Mouse (Mus musculus) hindbrain, embryonic 11.5 days (tissue): ENCODE data around the gene Olfr1414. TPM values are rescaled to one million over a fixed set of nuclear protein-coding genes. Genes with fewer than 3 reads are reported as not detected.

Source experiments
- ATAC-seq: fragments of 200-750 bp; cut with Nextera tagmentation; 2 replicates; pipeline ENCODE4 v1.8.0; 2017; ENCODE audit warnings: mild to moderate bottlenecking, moderate TSS enrichment, moderate library complexity; ENCODE audit not compliant: low FRiP score
- DNase-seq: peaks from one replicate; pipeline ENCODE4 v3.0.0-alpha.2; 2015; ENCODE audit warnings: low spot score
- H3K27ac ChIP-seq: fragments of 300-500 bp; sonication (generic); 2 replicates; pipeline ENCODE4 v1.5.1; 2014; ENCODE audit warnings: mild to moderate bottlenecking, low read depth, low read length
- H3K27me3 ChIP-seq: fragments of 300-500 bp; sonication (generic); 2 replicates; pipeline ENCODE4 v1.6.1; 2014; ENCODE audit warnings: mild to moderate bottlenecking, low read length, moderate library complexity, mixed read lengths; ENCODE audit not compliant: control insufficient read depth, insufficient read depth
- H3K36me3 ChIP-seq: fragments of 300-500 bp; sonication (generic); 2 replicates; pipeline ENCODE4 v1.6.1; 2014; ENCODE audit warnings: mild to moderate bottlenecking, low read length, moderate library complexity, mixed read lengths; ENCODE audit not compliant: control insufficient read depth, insufficient read depth
- H3K4me1 ChIP-seq: fragments of 300-500 bp; sonication (generic); replicated peaks from 2 replicates; pipeline ENCODE4 v1.6.1; 2014; ENCODE audit warnings: low read length, mixed read lengths; ENCODE audit not compliant: control insufficient read depth, insufficient read depth
- H3K4me2 ChIP-seq: fragments of 300-500 bp; sonication (generic); replicated peaks from 2 replicates; pipeline ENCODE4 v1.6.1; 2014; ENCODE audit warnings: mild to moderate bottlenecking, low read depth, low read length
- H3K4me3 ChIP-seq: fragments of 300-500 bp; sonication (generic); 2 replicates; pipeline ENCODE4 v1.5.1; 2014; ENCODE audit warnings: low read depth, low read length
- H3K9ac ChIP-seq: fragments of 300-500 bp; sonication (generic); 2 replicates; pipeline ENCODE4 v1.6.1; 2014; ENCODE audit warnings: low read depth, low read length
- H3K9me3 ChIP-seq: fragments of 300-500 bp; sonication (generic); 2 replicates; pipeline ENCODE4 v1.6.1; 2016; ENCODE audit warnings: low read length; ENCODE audit not compliant: control insufficient read depth
- WGBS: fragments of 180-500 bp; shearing (Covaris S2); extraction: QIAGEN DNeasy Blood & Tissue Kit; methylation state at CpG from one replicate; pipeline ENCODE4 v1.1.7; 2014; 5-methylcytosine and 5-hydroxymethylcytosine counted together
- polyA plus RNA-seq: library from polyadenylated mRNA; unstranded; fragments of >200 nt; fragmentation: Nextera tagmentation; extraction: Ambion mirVana; gene quantifications from 2 replicates; pipeline ENCODE4 v1.2.1, GENCODE M21; 2014

Olfr1414 gene
- polyA plus RNA-seq, 1 experiment from 2014 or later, result not detected

DNA sequence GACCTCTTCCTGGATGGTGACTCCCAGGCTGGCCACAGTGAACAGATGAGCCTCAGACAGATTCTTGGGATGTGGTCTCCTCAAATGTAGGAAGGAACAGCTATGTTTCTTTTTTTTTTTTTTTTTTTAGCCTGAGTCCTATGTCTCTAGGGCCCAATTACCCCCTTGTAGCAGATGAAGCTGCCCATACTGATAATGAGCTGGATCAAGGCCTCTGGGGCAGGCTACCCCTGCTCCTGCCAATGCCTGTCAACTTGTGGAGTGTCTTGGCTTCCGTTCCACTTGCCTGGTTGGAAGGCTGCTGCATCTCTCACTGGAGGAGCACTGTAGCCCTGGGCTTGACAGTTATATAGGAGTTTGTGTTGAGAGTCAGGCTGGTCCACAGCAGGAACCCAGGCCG lies 22.5 kb downstream of the Olfr1414 start, which contains the start of gene Olfr1415:
Gene Olfr1415, minus strand, starts transcription at position 101 of the 400 bp plus-strand sequence.
- ATAC-seq, result no peak
- H3K9ac ChIP-seq, result no peak within 1 kb of the TSS
- no peak within 1 kb of the TSS for H3K4me3 ChIP-seq
- H3K4me2 ChIP-seq, result no peak within 1 kb of the TSS
- no peak for DNase-seq
- WGBS, result 77% methylated on average over 2 of the region's 2 CpGs
- no peaks in the 10 kb centered on the region for H3K36me3 ChIP-seq
- H3K4me1 ChIP-seq, result no peaks in the 10 kb centered on the region
- no peaks in the 10 kb centered on the region for H3K27me3 ChIP-seq
- H3K9me3 ChIP-seq, result no peaks in the 10 kb centered on the region
- H3K27ac ChIP-seq, result no peak within 1 kb of the TSS

DNA sequence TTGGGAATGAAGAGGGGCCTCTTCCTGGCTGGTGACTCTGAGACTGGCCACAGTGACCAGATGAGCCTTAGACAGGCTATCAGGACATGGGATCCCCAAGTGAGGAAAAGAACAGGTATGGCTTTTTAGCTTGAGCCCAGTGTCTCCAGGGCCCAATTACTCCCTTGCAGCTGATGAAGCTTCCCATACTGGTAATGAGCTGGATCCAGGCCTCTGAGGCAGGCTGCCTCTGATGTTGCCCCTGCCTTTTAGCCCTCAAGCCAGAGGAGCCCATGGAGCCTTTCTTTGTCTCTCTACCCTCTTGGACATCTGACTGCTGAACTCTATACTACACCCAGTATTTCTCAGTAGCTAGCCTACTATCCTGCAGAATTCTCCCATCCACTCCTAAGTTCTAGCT lies 33.4 kb downstream of the Olfr1414 start, which contains the start of gene Olfr1416:
Gene Olfr1416, minus strand, starts transcription at position 101 of the 400 bp plus-strand sequence.
- no peak for ATAC-seq
- H3K9ac ChIP-seq, result no peak within 1 kb of the TSS
- no peaks in the 10 kb centered on the region for H3K27me3 ChIP-seq
- no peak within 1 kb of the TSS for H3K4me3 ChIP-seq
- no peak for DNase-seq
- H3K9me3 ChIP-seq, result no peaks in the 10 kb centered on the region
- H3K4me2 ChIP-seq, result no peak within 1 kb of the TSS
- no peaks in the 10 kb centered on the region for H3K36me3 ChIP-seq
- H3K4me1 ChIP-seq, result no peaks in the 10 kb centered on the region
- H3K27ac ChIP-seq, result no peak within 1 kb of the TSS

- no peaks in the 10 kb centered on the region for H3K9me3 ChIP-seq
- peak overlapping the region; percentile 64 for H3K9ac ChIP-seq
- H3K27ac ChIP-seq, result no peak overlapping the region
- ATAC-seq (no peak; the same call in none of the 2 replicates), DNase-seq (no peak)
- 0 out of 2 replicates have a peak, but pooled peaks cover 2% of the 10 kb centered on the region for H3K4me1 ChIP-seq
- peak overlapping the region; percentile 92 for H3K4me3 ChIP-seq
- H3K36me3 ChIP-seq, result 0 out of 2 replicates have a peak, but pooled peaks cover 4% of the 10 kb centered on the region
- peak overlapping the region; percentile 85 for H3K4me2 ChIP-seq
- no peaks in the 10 kb centered on the region for H3K27me3 ChIP-seq
- 5% methylated on average over 10 of the region's 10 CpGs for WGBS
Observed at GRCm38 (mm10) chr1:92474066-92474578, 44.3 kb downstream of the Olfr1414 start.

DNA sequence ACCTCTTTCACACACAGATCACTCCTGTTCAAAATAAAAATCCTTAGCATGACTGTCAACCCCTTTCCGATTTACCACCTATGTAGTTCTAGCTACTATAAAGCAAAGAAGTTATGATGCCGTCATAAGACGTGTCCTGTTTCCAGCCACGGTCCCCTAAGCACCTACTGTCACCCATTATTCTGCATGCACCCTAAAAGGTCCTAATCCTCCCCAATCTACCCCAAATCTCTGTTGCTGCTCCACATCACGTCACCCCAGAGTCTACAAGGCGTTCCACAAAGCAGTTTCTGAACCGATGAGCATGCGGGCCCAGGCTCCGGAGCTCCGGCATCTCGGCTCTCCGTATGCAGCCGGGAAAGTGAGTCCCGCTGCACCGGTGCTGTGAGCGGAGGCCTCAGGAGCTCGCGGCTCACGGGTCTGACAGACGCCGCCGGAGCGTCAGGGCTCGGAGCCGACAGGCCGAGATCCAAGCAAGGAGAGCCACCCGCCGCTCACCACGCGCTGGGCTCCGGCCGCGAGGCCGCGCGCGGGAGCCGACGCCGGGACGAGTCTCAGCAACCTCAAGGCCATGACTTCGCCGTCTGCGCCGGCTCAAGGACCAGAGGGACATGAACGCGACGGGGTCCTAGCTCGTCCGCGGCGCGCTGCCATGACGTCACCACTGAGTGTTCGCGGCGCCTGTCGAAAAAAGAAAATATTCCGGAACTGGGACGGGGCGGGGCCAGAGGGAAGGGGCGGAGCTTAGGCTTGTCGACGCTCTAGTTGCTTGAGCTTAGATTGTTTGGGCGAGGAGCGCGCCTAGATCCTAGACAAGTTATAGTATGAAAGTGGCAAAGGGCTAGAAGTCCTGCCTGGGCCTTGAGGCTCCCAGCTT lies 45.1 kb downstream of the Olfr1414 start, which contains the start of gene Ndufa10:
Gene Ndufa10, minus strand, starts transcription at position 696 of the 877 bp plus-strand sequence.
- under 1% methylated on average over 66 of the region's 67 CpGs for WGBS
- H3K9ac ChIP-seq, result peak within 1 kb of the TSS; percentile 94
- ATAC-seq (peak; percentile 94), DNase-seq (peak; percentile 97)
- 0 out of 2 replicates have a peak, but pooled peaks cover 2% of the 10 kb centered on the region for H3K4me1 ChIP-seq
- no peaks in the 10 kb centered on the region for H3K27me3 ChIP-seq
- no peak within 1 kb of the TSS for H3K27ac ChIP-seq
- H3K36me3 ChIP-seq, result 0 out of 2 replicates have a peak, but pooled peaks cover 4% of the 10 kb centered on the region
- H3K4me2 ChIP-seq, result peak within 1 kb of the TSS; percentile 85
- peak within 1 kb of the TSS; percentile 92 for H3K4me3 ChIP-seq
- no peaks in the 10 kb centered on the region for H3K9me3 ChIP-seq

DNA sequence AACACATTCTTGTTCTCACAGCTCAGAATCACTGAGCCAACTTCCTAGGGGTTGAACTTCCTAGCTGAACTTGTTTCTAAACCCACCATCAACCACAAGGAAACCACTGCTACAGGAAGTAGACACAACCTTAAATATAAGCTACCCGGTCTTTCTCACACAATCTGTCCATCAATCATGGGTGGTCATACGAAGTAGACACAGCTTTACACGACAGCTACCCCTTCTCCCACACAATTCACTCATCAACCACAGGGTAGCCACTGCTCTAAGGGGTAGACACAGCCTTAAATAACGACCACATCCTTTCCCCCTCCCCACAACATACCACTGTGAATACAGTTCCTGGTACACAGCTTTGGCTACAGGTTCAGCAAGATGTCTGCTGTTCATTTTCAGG lies 49.6 kb downstream of the Olfr1414 start:
- Histone ChIP-seq H3K27me3 (no peaks in the 10 kb centered on the region), H3K4me3 (no peak overlapping the region), H3K9ac (no peak overlapping the region), H3K4me2 (no peak overlapping the region), H3K27ac (no peak overlapping the region), H3K4me1 (no peaks in the 10 kb centered on the region), H3K9me3 (no peaks in the 10 kb centered on the region), H3K36me3 (peaks cover 10% of the 10 kb centered on the region; the same call in 1 of the 2 replicates)
- WGBS, result 92% methylated on average over 4 of the region's 4 CpGs
- ATAC-seq (no peak), DNase-seq (no peak)

DNA sequence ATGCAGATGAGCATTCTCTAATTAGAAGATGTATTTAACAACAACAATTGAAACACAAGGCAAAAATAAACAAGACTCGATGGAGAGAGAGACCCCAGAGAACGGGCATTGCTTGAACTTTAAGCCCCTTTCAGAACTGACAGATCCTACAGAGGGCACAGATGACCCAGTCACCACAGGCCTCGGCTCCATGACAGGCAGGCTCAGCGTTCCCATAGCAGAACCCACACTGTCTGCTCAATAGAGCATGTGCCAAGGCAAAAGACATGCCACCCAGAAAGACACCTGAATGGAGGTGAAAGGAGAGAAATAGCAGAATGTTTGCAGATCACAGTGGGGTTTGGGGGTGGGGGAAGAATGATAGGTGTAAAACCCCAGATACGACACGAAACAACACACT lies 60.0 kb downstream of the Olfr1414 start:
- no peak overlapping the region for H3K4me2 ChIP-seq
- no peak overlapping the region for H3K4me3 ChIP-seq
- H3K36me3 ChIP-seq, result peaks cover 11% of the 10 kb centered on the region
- no peaks in the 10 kb centered on the region for H3K27me3 ChIP-seq
- H3K4me1 ChIP-seq, result no peaks in the 10 kb centered on the region
- 94% methylated on average over 6 of the region's 6 CpGs for WGBS
- DNase-seq, result no peak
- ATAC-seq, result no peak
- no peaks in the 10 kb centered on the region for H3K9me3 ChIP-seq
- H3K9ac ChIP-seq, result no peak overlapping the region
- no peak overlapping the region for H3K27ac ChIP-seq

DNA sequence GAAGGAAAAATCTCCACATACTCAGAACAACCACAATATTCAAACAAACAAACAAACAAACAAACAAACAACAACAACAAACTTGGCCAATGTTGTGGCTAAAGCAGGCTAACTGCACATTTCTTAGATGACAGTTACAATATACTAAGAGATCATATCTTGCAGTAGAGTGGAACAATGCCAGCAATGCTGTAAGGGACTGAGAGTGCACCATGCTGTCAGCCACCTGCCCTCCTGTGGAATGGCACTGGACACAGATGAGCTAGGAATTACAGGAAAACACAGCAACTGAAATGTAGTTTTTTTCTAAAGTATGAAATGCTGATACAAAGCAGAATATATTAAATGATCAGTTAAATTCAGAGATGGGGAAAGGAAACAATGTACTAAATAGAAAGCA lies 60.7 kb downstream of the Olfr1414 start:
- Histone ChIP-seq H3K4me3 (no peak overlapping the region), H3K4me2 (no peak overlapping the region), H3K27me3 (no peaks in the 10 kb centered on the region), H3K9ac (no peak overlapping the region), H3K9me3 (no peaks in the 10 kb centered on the region), H3K36me3 (peaks cover 11% of the 10 kb centered on the region), H3K4me1 (no peaks in the 10 kb centered on the region), H3K27ac (no peak overlapping the region)
- no peak for DNase-seq
- no peak for ATAC-seq
